Comparison of ENCODE assay signal across 20 mouse cellular contexts in genomic region chr6:98104432-98104831, GRCm38 (mm10).
DNase-seq lines count a peak whose midpoint lies in the region; ATAC-seq and TF ChIP-seq lines count a peak whose summit lies in the region.
"Had no signal": no experiment of that assay in that cellular context is flagged by ENCODE, and none has a peak within 500 bp of the region (broad histone marks: within the 10 kb centered on the region; RNA-seq: fewer than 3 reads in every experiment).

No protein-coding gene starts in this region.

- ATAC-seq in intestine, postnatal 0 days, result no peak
- no peak for ATAC-seq in intestine, embryonic 15.5 days
- ATAC-seq in midbrain, postnatal 0 days (ENCODE audit: low FRiP score), result no peak
- no peak for ATAC-seq in midbrain, embryonic 11.5 days (ENCODE audit: low FRiP score)
- ATAC-seq: midbrain, embryonic 13.5 days had no signal

- no peak overlapping the region for H3K4me3 ChIP-seq in intestine, postnatal 0 days (ENCODE audit: low read depth, low read length)
- H3K4me3 ChIP-seq in intestine, embryonic 15.5 days (replicated peaks), result no peak overlapping the region
- H3K4me3 ChIP-seq in midbrain, postnatal 0 days (ENCODE audit: low read depth, low read length), result no peak overlapping the region
- no peak overlapping the region for H3K4me3 ChIP-seq in midbrain, embryonic 11.5 days (ENCODE audit: low read depth, low read length)
- H3K4me3 ChIP-seq in MEL (ENCODE audit: control insufficient read depth in 1 of 2, insufficient read depth in 1 of 2, low read depth in 2 of 2, low read length in 2 of 2), result no peak overlapping the region
- H3K4me3 ChIP-seq: forebrain, embryonic 10.5 days; heart, adult 2 months; hindbrain, embryonic 12.5 days; limb, embryonic 15.5 days; midbrain, embryonic 13.5 days had no signal

- H3K27ac ChIP-seq in intestine, postnatal 0 days (ENCODE audit: low read depth, low read length), result no peak overlapping the region
- no peak overlapping the region for H3K27ac ChIP-seq in intestine, embryonic 15.5 days
- H3K27ac ChIP-seq in midbrain, postnatal 0 days (ENCODE audit: low read depth, low read length), result no peak overlapping the region
- no peak overlapping the region for H3K27ac ChIP-seq in midbrain, embryonic 11.5 days (ENCODE audit: low read depth, low read length)
- H3K27ac ChIP-seq in MEL (ENCODE audit: control insufficient read depth, low read depth, low read length), result no peak overlapping the region
- H3K27ac ChIP-seq: forebrain, embryonic 10.5 days; heart, adult 2 months; hindbrain, embryonic 12.5 days; limb, embryonic 15.5 days; liver, embryonic 14.5 days; midbrain, embryonic 13.5 days had no signal

- no peak for DNase-seq in midbrain, postnatal 0 days (ENCODE audit: low spot score)
- DNase-seq in midbrain, embryonic 11.5 days (ENCODE audit: low spot score, missing footprints), result no peak
- peak; percentile 10 for DNase-seq in MEL (ENCODE audit: low read depth, low spot score)
- no peak for DNase-seq in T-cell, adult 2 months (ENCODE audit: low spot score)
- no peak for DNase-seq in right cerebral cortex, postnatal 4 days
- DNase-seq: adrenal gland, postnatal 25 days; cerebellum, adult 9-10 months; gastrocnemius, postnatal 25 days; heart, adult 2 months; kidney, postnatal 25 days; left cerebral cortex, postnatal 4 days; thymus, adult 2 months; thymus, postnatal 4 days had no signal

- H3K9ac ChIP-seq in intestine, postnatal 0 days (ENCODE audit: low read depth, low read length), result no peak overlapping the region
- H3K9ac ChIP-seq in intestine, embryonic 15.5 days, result no peak overlapping the region
- no peak overlapping the region for H3K9ac ChIP-seq in midbrain, postnatal 0 days (replicated peaks; ENCODE audit: low read length, poor library complexity, severe bottlenecking)
- no peak overlapping the region for H3K9ac ChIP-seq in midbrain, embryonic 11.5 days (ENCODE audit: low read length)
- H3K9ac ChIP-seq in MEL (ENCODE audit: control insufficient read depth, low read depth, low read length, poor library complexity, severe bottlenecking), result no peak overlapping the region
- H3K9ac ChIP-seq: hindbrain, embryonic 12.5 days; limb, embryonic 15.5 days; liver, embryonic 14.5 days; midbrain, embryonic 13.5 days had no signal

- H3K4me1 ChIP-seq in intestine, postnatal 0 days (replicated peaks; ENCODE audit: control insufficient read depth, insufficient read depth, low read length), result no peaks in the 10 kb centered on the region
- no peaks in the 10 kb centered on the region for H3K4me1 ChIP-seq in intestine, embryonic 15.5 days (replicated peaks)
- no peaks in the 10 kb centered on the region for H3K4me1 ChIP-seq in midbrain, postnatal 0 days (ENCODE audit: insufficient read depth, low read length)
- no peaks in the 10 kb centered on the region for H3K4me1 ChIP-seq in midbrain, embryonic 11.5 days (ENCODE audit: control insufficient read depth, insufficient read depth, low read length)
- no peaks in the 10 kb centered on the region for H3K4me1 ChIP-seq in MEL (ENCODE audit: control insufficient read depth in 1 of 2, insufficient read depth in 2 of 2, low read length in 2 of 2)

- peak; percentile 5 for TF ChIP-seq RAD21 in MEL (IDR thresholded peaks at IDR 0.05; ENCODE audit: low read depth, low read length)

- no peaks in the 10 kb centered on the region for H3K79me2 ChIP-seq in MEL (ENCODE audit: control insufficient read depth, insufficient read depth, low read length, poor library complexity)

- TF ChIP-seq POLR2A in MEL (IDR thresholded peaks at IDR 0.05; ENCODE audit: control insufficient read depth in 1 of 2, insufficient read depth in 1 of 2, low read depth in 1 of 2, low read length in 2 of 2, poor library complexity in 1 of 2), result no peak

- H3K9me3 ChIP-seq in intestine, postnatal 0 days (ENCODE audit: control insufficient read depth), result no peaks in the 10 kb centered on the region
- H3K9me3 ChIP-seq in intestine, embryonic 15.5 days, result no peaks in the 10 kb centered on the region
- no peaks in the 10 kb centered on the region for H3K9me3 ChIP-seq in midbrain, postnatal 0 days (ENCODE audit: low read length)
- H3K9me3 ChIP-seq in midbrain, embryonic 11.5 days (ENCODE audit: control insufficient read depth, low read length), result no peaks in the 10 kb centered on the region
- no peaks in the 10 kb centered on the region for H3K9me3 ChIP-seq in MEL (replicated peaks; ENCODE audit: insufficient read depth, low read length)
- H3K9me3 ChIP-seq: forebrain, embryonic 10.5 days; hindbrain, embryonic 12.5 days; limb, embryonic 15.5 days; midbrain, embryonic 13.5 days had no signal

- H3K27me3 ChIP-seq in intestine, postnatal 0 days (replicated peaks; ENCODE audit: control insufficient read depth, insufficient read depth, low read length), result no peaks in the 10 kb centered on the region; the same call in 1 of the 2 replicates
- H3K27me3 ChIP-seq in intestine, embryonic 15.5 days (replicated peaks), result no peaks in the 10 kb centered on the region
- H3K27me3 ChIP-seq in midbrain, postnatal 0 days (ENCODE audit: insufficient read depth, low read length), result no peaks in the 10 kb centered on the region
- H3K27me3 ChIP-seq in midbrain, embryonic 11.5 days (ENCODE audit: control insufficient read depth, insufficient read depth, low read length), result no peaks in the 10 kb centered on the region
- no peaks in the 10 kb centered on the region for H3K27me3 ChIP-seq in MEL (ENCODE audit: control insufficient read depth in 1 of 2, insufficient read depth in 2 of 2, low read length in 2 of 2)
- H3K27me3 ChIP-seq: hindbrain, embryonic 12.5 days; limb, embryonic 15.5 days; midbrain, embryonic 13.5 days had no signal

- 49% methylated on average over 3 of the region's 3 CpGs for WGBS in intestine, postnatal 0 days
- WGBS in intestine, embryonic 15.5 days, result 57% methylated on average over 3 of the region's 3 CpGs
- 44% methylated on average over 3 of the region's 3 CpGs for WGBS in midbrain, postnatal 0 days
- WGBS in midbrain, embryonic 11.5 days, result 48% methylated on average over 3 of the region's 3 CpGs

- no peaks in the 10 kb centered on the region for H3K36me3 ChIP-seq in intestine, postnatal 0 days (ENCODE audit: control insufficient read depth, insufficient read depth)
- no peaks in the 10 kb centered on the region for H3K36me3 ChIP-seq in intestine, embryonic 15.5 days
- no peaks in the 10 kb centered on the region for H3K36me3 ChIP-seq in midbrain, postnatal 0 days (ENCODE audit: insufficient read depth, low read length)
- H3K36me3 ChIP-seq in midbrain, embryonic 11.5 days (ENCODE audit: control insufficient read depth, insufficient read depth, low read length), result no peaks in the 10 kb centered on the region
- H3K36me3 ChIP-seq in MEL (ENCODE audit: control insufficient read depth in 1 of 2, insufficient read depth in 2 of 2, low read length in 2 of 2), result no peaks in the 10 kb centered on the region
- H3K36me3 ChIP-seq: forebrain, embryonic 10.5 days; hindbrain, embryonic 12.5 days; limb, embryonic 15.5 days; midbrain, embryonic 13.5 days had no signal

- no peak for TF ChIP-seq EP300 in MEL (IDR thresholded peaks at IDR 0.05; ENCODE audit: low read depth in 1 of 2, low read length in 2 of 2)

- H3K4me2 ChIP-seq in intestine, postnatal 0 days (replicated peaks; ENCODE audit: low read depth), result no peak overlapping the region
- no peak overlapping the region for H3K4me2 ChIP-seq in intestine, embryonic 15.5 days (replicated peaks)
- no peak overlapping the region for H3K4me2 ChIP-seq in midbrain, postnatal 0 days (ENCODE audit: low read depth, low read length, poor library complexity, severe bottlenecking)
- no peak overlapping the region for H3K4me2 ChIP-seq in midbrain, embryonic 11.5 days
- H3K4me2 ChIP-seq: hindbrain, embryonic 12.5 days; limb, embryonic 15.5 days; midbrain, embryonic 13.5 days had no signal

- peak; percentile 24; the same call in 1 of the 2 replicates for TF ChIP-seq CTCF in intestine, postnatal 0 days (IDR thresholded peaks at IDR 0.05; ENCODE audit: low read depth)
- peak; percentile 30; the same call in 1 of the 2 replicates for TF ChIP-seq CTCF in midbrain, postnatal 0 days (IDR thresholded peaks at IDR 0.05)
- peak in 1 of 3 experiments; percentile 31; a peak in 3 of 6 replicates for TF ChIP-seq CTCF in MEL (IDR thresholded peaks at IDR 0.05 in 2 of 3, conservative IDR thresholded peaks at IDR 0.05 in 1 of 3; ENCODE audit: control insufficient read depth in 1 of 3, insufficient read depth in 1 of 3, low read depth in 2 of 3, low read length in 3 of 3, poor library complexity in 1 of 3, severe bottlenecking in 1 of 3)

TF ChIP-seq in MEL, 35 proteins besides CTCF, POLR2A, EP300 and RAD21:
- TF ChIP-seq USF2 (IDR thresholded peaks at IDR 0.05; ENCODE audit: borderline replicate concordance in 1 of 2, insufficient read depth in 1 of 2, low read depth in 1 of 2, low read length in 2 of 2), result no peak
- no peak for TF ChIP-seq ZNF384 (IDR thresholded peaks at IDR 0.05; ENCODE audit: low read depth, low read length)
- TF ChIP-seq ELF1 (IDR thresholded peaks at IDR 0.05; ENCODE audit: low read depth, low read length), result no peak
- TF ChIP-seq NELFE (IDR thresholded peaks at IDR 0.05; ENCODE audit: low read depth, low read length), result no peak
- no peak for TF ChIP-seq MYC (IDR thresholded peaks at IDR 0.05; ENCODE audit: low read depth, low read length)
- no peak for TF ChIP-seq GATA1 (IDR thresholded peaks at IDR 0.05; ENCODE audit: low read depth, low read length)
- no peak for TF ChIP-seq HCFC1 (IDR thresholded peaks at IDR 0.05; ENCODE audit: low read depth, low read length)
- TF ChIP-seq UBTF (IDR thresholded peaks at IDR 0.05; ENCODE audit: borderline replicate concordance, insufficient read depth, low read depth, low read length), result no peak
- TF ChIP-seq ZC3H11A (IDR thresholded peaks at IDR 0.05; ENCODE audit: low read depth, low read length), result no peak
